Mouse (Mus musculus) layer of hippocampus, postnatal 25 days (tissue): ENCODE data around the gene Wwox. TPM values are rescaled to one million over a fixed set of nuclear protein-coding genes. Genes with fewer than 3 reads are reported as not detected.

Experiments used
- DNase-seq, 2 experiments: peaks; one replicate each; pipeline ENCODE4 v3.0.0; 2022; ENCODE audit warnings: mixed read lengths in 2 of 2, low spot score in 1 of 2; ENCODE audit errors: extremely low spot score in 1 of 2
- total RNA-seq, 2 experiments: library from RNA; stranded (reverse); gene quantifications; 2 replicates each; pipeline ENCODE4 v1.2.3; 2021

The Wwox gene
- total RNA-seq, 2 experiments from 2014 or later = 11.4 to 11.9 TPM

DNA sequence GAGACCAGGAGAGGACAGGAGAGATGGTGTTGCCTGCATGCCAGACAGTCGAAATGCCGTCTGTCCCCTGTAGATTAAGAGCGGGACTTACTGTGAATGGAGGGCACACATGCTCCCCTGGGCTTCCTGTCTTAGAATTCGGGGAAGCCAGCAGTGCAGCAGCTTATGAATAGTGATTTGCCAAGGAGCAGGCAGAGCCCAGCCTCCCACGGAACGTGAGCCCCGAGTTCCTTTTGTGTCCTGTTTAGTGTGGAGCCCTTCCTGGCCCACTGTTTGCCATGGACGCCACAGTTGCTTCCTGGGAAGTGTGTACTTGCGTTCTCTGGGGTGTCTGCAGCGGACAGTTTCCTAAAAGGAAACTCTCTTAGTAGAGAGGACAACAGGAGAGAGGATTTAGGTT, 23.9 kb downstream of the Wwox start:
- no peak for DNase-seq

DNA sequence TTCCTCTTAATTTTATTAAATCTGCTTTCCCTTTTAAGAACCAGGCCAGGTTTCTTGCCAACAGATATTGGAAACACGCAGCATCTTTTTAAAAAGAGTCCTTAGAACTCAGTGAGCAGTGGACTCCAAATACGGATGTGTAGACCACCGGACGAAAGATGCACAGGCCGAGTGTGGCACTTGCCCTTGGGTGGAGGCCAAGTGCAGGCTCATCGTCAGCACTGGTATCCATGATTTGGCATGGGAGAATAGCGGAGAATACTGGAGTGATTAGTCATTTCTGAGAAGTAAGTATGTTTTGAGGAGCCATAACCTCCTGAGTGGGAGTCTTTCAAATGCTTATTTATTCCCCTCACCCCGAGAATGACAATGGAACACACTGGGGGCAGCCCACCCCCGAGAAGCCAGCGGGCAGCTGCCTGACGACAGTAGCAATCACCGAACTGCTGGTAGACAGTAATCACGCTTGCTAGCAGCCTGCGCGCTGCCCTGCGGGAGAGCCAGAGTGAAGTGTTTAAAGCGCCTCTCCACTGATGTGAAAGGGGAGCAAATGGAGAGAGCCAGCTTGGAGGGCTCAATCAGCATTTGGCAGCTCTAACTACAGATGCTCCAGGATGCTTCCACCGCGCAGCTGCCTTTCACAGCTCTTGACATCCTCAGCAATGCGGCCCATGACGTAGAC, 29.2 kb downstream of the Wwox start:
- no peak for DNase-seq

DNA sequence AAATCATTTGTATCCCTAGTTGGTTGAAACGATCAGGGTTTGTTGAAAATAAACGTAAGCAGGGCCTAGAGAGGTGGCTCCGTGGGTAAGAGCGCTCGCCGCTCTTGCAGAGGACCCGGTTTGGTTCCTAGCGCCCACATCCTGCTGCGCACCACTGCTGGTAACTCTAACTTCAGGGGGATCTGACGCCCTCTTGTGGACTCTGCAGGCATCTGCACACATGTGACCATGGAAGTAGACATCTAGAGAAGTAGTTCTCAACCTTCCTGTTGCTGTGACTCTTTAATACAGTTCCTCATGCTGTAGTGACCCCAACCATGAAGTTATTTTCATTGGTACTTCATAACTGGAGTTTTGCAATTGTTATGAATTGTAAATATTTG, 29.7 kb downstream of the Wwox start:
- DNase-seq = no peak

DNA sequence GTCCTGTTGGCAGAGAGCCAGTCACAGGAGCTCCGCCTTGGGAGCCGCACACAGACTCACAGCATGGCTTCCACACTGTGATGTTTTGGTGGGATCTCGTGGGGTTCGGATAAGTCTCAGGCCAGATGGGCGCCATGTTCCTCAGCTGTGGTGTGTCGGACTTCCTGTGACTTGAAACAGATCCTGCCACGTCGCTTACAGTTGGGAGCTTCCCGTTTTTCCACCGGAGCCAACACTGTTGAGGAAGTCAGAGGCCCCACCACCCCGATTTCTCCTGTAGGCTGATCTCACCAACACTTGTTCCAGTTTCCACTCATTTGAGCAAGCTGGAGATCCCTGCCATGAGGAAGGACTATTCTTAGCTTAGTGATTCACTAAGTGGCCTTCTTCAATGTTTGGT, 34.1 kb downstream of the Wwox start:
- no peak for DNase-seq

DNA sequence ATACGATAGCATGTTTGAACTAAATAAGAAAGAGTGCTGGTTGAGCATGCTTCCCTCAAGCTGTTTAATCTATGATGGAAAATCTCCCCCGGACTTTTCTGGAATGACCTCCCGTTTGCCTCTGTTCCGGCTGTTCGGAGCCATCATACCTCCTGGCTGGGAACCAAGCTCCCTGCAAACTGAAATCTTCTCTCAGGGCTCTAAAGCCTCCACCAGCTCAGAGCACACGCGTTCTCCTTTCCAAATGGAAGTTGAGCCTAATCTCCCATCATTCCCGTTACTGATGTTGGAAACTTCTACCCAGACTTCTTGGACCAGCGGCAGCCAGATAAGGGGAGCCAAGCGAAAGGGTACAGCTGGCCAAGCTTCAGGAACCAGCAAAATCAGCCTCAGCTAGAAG, 37.5 kb downstream of the Wwox start:
- no peak for DNase-seq

DNA sequence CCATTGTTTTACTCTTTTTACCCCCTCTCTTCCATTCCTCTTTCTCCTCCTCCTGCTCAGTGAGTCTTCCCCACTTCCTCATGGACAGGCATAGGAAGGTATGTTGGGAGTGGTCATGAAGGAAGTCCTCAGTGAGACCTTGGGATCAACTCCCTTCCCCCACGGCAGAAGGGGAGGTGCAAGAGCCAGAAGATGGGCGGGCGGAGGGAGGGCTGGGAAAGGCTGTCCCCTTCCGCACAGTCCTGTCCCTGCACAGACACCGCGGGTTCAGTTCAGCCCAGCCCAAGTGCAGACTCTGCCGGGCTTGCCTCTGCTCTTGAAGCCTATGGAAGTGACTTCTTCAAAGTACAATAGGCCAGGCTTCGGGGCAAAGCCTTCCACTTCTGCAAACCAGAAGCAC, 38.3 kb downstream of the Wwox start:
- DNase-seq = no peak

DNA sequence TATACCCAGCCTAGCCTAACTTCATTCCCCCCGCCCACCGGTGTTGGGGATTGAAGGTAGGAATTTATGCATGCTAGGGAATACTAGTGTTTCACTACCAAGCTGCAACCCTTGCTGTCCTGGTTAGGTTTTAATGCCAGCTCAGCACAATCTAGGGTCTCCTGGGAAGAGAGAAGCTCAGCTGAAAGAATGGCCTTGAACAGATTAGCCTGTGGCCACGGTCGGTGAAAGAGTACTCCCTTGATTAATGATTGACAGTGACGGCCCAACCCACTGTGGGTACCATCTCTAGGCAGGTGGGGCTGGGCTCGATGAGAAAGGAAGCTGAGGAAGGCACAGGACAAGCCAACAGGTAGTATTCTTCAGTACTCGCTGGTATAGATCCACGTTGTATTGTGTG, 40.3 kb downstream of the Wwox start:
- DNase-seq = no peak

DNA sequence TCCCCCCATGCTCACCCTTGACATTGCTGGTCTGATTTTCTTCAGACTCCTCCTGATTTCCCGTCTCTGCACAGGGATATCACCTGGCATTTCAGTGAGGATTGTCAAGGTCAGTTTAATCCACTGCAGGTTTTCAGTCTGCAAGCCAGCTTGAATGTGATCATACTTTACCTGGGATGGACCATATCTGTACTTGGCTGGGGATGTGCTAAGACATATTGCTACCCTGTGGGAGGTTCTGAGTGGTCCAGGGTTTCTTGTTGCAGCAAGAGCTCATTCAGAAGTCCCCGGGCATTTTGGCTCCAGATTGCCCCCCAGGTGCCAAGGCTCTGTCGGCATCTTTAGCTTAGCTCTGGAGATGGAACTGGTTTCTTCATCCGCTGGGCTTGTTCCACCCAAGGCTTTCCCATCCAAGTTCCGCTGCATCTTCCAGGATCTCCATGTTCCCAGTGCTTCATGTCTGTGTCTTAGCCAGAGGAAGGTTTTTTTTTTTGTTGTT, 52.3 kb downstream of the Wwox start:
- no peak for DNase-seq

DNA sequence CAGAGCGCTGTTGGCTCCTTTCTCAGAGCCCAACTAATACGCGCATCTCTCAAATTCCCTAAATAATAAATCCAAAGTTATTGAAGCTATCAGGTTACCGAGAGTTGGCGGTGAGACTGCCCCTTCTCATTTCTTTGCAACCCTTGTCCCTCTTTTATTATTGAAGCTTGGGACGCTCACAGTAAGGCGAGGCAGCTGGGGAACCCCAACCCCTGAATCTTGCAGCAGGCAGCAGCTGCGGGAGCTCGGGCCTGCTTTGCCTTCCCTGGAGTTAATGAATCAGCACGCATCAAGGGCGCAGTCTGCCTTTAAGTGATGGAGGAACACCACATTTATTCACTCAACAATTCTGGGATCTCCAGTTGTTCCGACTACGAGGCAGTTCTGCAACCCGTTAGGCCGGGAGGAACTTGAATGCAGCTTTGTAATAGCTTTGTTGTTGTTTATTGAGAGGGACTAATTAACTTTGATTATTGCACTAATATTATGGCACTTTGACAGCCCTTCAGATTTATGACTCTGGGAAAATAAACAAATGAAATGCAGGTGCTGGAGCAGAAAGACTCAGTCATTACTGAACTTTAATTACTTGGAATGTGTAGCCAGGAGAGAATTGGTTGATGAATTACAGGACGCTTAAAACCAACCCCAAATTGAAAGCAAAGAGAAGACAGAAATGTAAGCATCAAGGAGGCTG, 60.1 kb downstream of the Wwox start:
- no peak for DNase-seq

DNA sequence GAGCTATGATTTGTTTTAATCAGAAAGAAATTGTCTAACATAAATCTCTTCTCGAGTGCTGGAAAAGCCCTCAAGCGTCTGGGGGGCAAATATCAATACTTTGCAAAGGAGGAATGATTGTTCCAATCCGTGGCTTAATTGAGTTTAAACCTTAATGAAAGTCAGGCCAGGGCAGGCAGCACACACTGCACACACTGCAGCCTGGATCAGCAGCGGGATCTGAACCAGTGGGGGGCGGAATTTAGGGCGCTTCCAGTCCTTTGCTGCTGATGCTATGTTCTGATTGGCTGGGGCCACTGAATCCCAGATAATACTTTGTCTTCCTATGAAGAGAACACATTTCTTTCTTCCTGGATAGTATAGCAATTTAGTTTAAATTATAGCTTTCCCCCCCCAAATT, 62.5 kb downstream of the Wwox start:
- no peak for DNase-seq

DNA sequence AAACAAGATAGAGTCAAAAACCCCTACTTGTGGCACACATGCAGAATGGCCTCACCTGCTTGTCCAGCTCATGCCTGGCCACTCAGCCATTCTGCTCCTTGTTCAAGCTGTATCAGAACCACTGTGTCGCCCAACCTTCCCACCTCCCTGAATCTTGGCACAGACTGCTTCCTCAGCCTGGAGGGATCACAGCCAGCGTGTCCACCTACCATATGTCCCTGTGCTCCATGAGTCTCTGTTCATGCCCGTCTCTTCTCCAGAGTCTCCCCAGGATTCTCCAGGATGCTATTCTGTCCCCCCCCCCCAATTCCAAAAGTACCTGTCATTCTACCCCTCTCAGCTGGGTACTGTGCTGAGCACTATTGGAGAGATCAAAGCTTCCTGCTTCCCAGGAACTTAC, 63.7 kb downstream of the Wwox start:
- no peak for DNase-seq

DNA sequence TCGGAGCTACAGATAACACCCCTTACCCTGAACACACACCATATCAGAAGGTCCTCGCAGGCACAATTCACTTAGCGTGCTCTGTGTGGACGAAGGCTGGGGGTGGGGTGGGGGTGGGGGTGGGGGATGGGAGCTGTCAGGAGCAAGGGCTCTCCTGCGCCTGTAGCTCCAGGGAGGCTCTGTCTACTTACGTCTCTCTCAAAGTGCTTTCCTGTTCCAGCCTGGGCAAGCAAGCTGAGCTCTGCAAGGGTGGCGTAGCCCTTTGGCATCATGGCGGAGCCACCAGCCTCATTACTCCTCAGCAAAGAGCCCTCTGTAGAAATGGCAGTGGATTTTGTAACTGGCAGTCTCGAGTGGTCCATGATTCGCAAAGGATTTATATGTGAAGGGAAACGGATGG, 65.4 kb downstream of the Wwox start:
- no peak for DNase-seq

DNA sequence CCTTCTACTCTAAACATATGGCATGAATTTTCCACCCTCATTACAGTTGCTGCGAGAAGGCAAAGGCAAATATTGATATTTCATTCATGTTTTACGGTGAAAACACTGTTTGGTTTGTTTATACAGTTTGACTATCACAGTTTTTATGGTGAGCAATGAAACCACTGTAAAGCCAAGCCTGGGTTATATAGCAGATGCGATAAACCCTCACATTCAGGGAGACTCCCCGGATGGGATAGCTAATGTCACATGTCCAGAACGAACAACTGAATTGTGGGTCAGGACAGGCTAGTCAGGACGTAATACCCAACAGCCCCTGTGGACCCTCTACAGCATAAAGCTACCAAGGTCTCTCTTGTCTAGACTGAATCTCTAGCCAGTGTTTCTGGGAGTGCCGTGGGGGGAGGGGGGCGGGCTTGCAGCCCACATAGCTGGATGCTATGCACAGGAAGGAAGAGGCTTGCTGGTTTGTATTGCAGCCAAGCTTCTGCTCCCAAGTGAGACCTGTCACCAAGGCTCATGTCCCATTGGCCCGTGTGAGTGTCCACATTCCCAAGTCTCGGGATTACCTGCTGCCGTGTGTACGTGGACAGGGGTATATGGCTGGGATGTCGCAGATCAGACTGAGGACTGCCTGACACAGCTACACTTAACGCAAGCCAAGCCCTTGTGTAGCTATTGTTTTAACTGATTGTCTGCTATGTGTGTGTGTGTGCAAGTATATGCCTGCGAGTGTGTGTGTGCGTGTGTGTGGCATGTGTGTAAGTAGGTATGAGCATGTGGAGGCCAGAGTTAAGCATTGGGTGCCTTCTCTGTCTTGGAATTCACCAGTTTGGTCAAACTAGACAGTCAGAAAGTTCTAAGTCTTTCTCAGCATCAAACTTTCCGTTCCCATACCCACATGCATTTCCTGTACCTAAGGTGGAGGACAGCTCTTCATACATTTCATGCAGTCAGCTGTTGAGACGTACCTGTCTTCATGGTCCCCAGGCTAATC, 66.2 kb downstream of the Wwox start:
- no peak for DNase-seq

DNA sequence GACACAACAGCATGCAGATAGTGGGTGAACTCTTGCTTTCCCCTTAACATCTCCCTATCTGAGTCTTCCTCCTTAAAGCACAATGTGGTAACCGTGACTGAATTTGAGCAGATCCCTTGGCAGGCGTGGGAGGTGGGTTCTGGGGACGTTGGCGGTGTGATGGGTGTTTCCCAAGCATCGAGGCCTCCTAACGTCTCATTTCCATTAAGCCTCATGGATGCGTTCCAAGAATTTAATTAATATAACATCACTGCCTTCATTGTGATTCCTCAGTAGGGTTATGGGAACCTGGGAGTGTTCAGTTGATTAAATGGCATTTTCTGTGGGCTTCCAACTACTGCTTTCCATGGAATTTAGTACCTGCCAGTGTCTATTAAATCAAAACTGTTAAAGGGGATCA, 67.9 kb downstream of the Wwox start:
- no peak for DNase-seq

DNA sequence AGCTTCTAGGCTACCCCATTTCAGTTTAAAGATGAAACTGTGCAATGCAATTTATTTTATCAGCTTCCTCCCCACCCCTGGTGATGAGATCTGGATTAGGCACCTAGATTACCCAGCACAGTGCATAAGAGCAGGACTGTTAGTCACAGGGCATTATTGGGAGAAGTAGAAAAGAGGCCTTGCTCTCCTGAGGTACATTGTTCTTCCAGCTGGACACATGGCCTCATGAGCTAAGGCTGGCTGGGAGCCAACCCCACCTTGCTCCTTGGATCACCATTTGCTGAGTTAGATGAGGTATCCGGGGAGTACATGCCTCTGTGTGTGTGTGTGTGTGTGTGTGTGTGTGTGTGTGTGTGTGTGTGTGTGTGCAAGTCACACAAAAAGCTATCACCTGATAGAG, 70.8 kb downstream of the Wwox start:
- no peak for DNase-seq

DNA sequence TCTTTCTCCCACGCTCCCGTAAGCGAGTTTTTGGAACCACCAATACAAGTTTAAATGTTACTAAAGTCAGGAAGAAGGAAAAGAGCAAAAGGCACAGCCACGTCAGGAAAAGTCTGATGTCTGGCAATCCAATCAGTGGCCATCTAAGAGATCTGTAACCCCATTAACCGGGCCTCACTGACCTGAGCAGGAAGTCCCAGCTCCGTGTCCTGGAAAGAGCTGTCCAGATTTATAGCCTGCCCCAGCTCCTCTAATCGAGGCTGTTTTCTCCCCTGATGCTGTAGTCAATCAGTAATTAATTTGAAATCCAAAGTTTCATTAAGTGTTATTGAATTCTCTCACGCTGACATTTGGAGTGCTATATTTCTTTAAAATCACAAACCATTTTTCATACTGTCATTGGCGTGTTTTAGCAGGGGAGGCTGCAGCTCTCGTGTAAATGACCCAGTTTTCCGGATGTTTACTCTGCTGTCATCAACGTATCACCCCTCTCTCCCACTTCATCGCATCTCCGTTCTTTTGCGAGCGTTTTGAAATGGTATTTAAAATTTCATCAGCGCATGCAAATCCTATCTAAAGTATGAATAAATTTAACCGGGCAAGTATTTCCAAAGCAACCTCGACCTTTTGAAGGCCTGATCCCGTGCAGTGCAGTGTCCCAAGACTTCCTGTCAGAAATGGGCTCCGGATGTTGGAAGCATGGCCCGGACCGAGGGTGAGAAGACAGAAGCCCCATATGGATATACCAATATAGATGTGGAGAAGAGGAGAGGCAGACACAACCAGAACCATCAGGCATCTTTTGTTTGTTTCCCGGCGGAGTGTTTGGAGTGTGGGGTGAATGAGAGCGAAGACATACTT, 72.8 kb downstream of the Wwox start:
- DNase-seq = no peak

DNA sequence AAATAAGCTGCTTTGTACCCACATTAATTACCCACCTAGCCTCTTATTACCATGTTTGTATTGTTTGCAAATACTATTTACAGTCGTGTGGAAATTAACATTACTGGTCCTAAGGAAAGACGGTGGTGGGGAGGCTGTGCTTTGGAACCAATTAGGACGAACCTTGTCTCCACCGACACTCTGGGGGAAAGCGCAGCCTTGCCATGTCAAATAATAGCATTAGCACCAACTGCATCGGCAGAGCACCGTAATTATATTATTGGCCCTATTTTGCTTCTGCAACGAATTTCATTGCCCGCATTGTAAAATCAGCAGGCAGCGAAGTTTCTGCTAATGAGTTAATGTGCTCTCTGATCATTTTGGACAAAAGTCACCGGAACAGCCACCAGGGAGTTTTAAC, 75.2 kb downstream of the Wwox start:
- DNase-seq = no peak

DNA sequence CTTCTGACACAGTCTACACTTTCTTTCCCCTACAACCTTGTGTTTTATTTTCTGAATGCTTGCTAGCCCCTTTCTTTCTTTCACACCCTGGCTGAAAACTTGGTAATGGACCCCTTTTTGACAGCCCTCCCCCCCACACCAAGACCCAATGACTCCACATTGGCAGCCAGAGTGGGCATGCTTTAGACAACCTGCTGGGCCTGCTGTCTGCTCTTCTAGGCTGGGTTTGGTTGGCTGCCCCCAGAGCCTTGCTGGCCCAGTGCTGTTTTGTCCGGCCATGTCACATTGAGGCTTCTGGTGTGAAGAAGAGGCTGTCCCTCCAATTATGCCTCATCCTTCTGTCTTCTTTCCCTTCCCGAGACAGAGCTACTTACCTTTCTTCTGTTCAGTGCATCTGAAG, 83.6 kb downstream of the Wwox start:
- DNase-seq = no peak

DNA sequence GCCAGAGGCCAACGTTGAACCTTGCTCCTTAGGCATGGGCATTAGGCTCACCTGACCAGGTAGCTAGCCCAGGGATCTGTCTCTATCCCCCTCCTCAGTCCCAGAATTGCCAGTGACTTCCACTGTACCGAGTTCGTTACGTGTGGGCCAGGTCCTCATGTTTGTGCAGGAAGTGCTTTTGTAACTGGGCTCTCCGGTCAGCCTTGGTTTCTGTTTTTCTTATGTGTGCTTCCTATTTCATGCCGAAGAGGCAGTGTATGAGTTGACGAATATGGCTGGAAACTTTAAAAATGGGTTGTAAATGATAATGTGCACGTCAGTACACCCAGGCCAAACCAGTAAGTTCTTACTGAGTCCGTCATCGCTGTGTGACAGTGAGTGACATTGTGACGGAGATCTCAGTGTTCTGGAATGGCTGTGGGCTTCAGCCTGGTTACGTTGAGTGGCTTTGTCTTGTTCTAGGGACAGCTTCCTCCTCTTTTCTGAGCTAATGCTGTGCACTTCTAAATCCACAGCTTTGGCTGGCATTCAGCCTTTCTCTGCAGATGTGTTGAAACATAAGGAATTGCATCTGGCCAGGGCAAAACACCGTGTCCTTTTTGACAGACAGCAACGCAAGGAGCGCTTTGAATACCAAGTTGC, 87.3 kb downstream of the Wwox start:
- no peak for DNase-seq
